Mouse (Mus musculus) CH12.LX (cell line): ENCODE results near the gene Sult2a3.

ENCODE experiments used
- CTCF ChIP-seq, 2 experiments: IDR thresholded peaks in 1 of 2; conservative IDR thresholded peaks in 1 of 2; 2 replicates each; pipeline ENCODE4 v1.5.1; 2011 to 2012; ENCODE audit warnings: low read depth in 2 of 2, low read length in 2 of 2, improper control_type of control experiment in 1 of 2, inconsistent platforms in 1 of 2, mild to moderate bottlenecking in 1 of 2, moderate library complexity in 1 of 2
- EP300 ChIP-seq: IDR thresholded peaks from 2 replicates; pipeline ENCODE4 v1.6.1; 2011; ENCODE audit warnings: low read length, improper control_type of control experiment
- GABPA ChIP-seq: IDR thresholded peaks from 2 replicates; pipeline ENCODE4 v1.6.1; 2012; ENCODE audit warnings: low read depth, low read length, improper control_type of control experiment, inconsistent platforms; ENCODE audit not compliant: insufficient replicate concordance
- MXI1 ChIP-seq: IDR thresholded peaks from 2 replicates; pipeline ENCODE4 v1.6.1; 2011; ENCODE audit warnings: mild to moderate bottlenecking, low read depth, low read length, improper control_type of control experiment
- POLR2A ChIP-seq: IDR thresholded peaks from 2 replicates; pipeline ENCODE4 v1.6.1; 2011; ENCODE audit warnings: low read depth, mild to moderate bottlenecking, improper control_type of control experiment, low read length
- TBP ChIP-seq: conservative IDR thresholded peaks from 2 replicates; pipeline ENCODE4 v1.6.1; 2011; ENCODE audit warnings: low read depth, low read length, improper control_type of control experiment
- UBTF ChIP-seq: IDR thresholded peaks from 2 replicates; pipeline ENCODE4 v1.6.1; 2012; ENCODE audit warnings: low read depth, mild to moderate bottlenecking, inconsistent platforms, low read length, improper control_type of control experiment, moderate library complexity

- TF ChIP-seq EP300 (no peak), POLR2A (no peak), GABPA (no peak), UBTF (no peak), TBP (no peak), CTCF (conservative IDR thresholded peaks at IDR 0.05 in 1 of 2, IDR thresholded peaks at IDR 0.05 in 1 of 2; ENCODE audit: low read depth in 2 of 2, low read length in 2 of 2) (no peak), MXI1 (no peak)
These were observed at the start of gene Sult2a3 for GRCm38 (mm10) chr7:14122944-14123343.
